Mouse (Mus musculus): Measurements from ENCODE around the gene Ecm2.

Ecm2 gene

DNA sequence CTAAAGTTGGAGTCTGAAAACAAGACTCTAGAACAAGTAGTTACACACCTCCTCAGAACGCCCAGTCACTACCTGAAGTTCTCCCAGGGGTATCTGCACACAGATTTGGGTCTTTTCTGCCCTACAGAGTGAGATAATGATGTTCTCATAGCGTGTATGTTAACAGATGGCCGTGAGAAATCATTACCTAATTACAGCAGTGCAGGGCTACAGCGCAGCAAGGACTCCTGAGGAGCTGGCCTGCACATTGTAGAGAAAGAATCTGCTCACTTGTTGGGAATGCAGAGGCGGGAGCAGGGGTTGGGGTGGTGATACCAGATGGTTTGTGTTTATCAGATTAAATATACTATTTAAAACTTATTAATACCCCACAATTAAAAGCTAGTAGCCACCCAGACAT lies 24.1 kb upstream of the Ecm2 start:
- CTCF ChIA-PET, result no interaction called here
- POLR2A ChIA-PET, result interaction anchor here in 2 of 4 experiments (0.9 to 3.2 kb wide), 3 partner anchors 12 to 31 kb away, joined by 3 to 12 read pairs (median 3); no protein-coding TSS in a partner anchor

DNA sequence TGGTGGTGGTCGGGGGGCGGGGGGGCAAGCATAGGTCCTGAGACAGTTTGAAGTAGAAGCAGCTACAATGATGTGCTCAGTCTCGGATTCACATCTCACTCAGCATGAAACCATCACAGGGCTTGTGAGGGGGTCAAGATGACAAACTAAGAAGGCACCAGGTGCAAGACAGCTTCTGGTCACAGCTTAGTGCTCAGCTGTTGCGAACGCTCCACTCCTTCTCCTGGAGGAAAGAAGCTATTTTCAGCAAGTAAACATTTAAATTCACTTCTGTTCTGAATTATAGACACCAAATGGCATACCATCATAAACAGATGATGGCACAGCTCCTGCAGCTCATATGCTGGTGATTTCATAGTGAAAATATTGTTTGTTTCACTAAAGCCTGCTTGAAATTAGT lies 19.2 kb upstream of the Ecm2 start:
- POLR2A ChIA-PET, result interaction anchor here in 1 of 4 experiments (0.6 kb wide), 2 partner anchors 8 to 278 kb away, joined by 3 read pairs; no protein-coding TSS in a partner anchor
- CTCF ChIA-PET, result no interaction called here

DNA sequence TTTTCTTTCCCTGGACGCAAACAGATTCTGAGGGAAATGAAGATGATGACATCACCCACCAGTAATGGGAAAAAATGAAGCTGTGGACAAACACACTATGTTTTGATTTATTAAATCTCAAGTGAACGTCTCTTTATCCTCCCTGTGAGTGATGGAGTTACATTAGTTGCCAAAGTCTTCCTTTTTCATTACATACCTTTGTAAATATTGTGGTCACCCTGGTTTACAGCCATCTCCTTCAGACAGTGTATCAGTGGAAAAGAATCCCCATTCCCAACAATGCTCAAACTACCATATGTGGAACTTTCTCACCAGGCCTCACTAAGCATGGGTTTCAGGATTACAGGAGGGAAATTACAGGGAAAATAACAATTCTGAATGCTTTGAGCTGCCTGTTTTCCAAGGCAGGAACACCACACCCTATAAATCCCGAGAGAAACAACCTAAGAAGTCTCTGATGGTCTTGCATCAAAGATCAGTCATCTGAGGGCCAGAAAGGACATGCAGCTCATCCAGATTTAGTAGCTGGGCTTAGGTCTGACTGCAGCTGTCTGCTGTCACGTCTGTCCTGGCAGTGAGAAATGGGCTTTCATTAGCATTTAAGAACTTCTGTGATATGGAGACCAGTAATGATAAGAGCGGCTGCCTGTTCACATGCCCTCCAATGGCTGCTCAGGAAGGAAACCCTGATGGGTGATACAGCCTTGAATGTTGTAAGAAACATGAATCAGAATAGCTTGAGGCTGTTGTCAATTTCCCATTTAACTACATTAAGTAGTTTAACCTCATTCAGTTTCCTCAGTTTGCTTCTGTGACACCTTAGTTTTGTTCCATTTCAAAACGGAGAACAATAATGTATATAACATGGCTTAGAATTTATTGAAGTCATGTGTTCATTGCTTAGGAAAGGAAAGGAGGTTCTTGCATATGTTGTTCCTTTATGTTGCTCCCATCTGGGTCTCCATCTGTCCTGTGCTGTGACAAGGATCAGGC lies 11.9 kb upstream of the Ecm2 start, which contains the start of gene Tes3-ps:
Gene Tes3-ps (plus strand): TSS at position 943 of the 993 bp plus-strand sequence.
- ChIA-PET CTCF (interaction anchor here in 1 of 4 experiments (0.6 kb wide), 1 partner anchor 177 kb away, joined by 3 read pairs; no protein-coding TSS in a partner anchor), POLR2A (interaction anchor here in 1 of 4 experiments (1.0 kb wide), 1 partner anchor 13 kb away, joined by 3 read pairs; no protein-coding TSS in a partner anchor)

DNA sequence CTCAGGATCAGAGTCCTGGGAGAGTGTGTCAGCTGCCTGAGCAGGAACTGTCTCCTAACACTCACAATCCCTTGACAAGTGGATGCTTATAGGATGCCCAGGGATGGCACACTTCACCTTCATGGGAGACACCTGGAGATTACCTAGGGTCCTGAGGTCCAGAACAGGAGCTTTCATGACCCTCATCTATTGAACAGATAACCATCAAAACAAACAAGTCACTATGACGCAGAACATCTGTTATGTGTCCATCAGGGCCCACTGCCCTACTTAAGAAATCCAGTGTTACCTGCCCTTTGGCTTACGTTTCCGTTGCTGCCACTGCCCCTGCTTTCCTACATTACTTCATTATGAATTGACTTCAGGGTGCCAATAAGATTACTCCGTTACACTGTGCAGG lies 1.2 kb downstream of the Ecm2 start:
- POLR2A ChIA-PET, result no interaction called here
- CTCF ChIA-PET, result no interaction called here

DNA sequence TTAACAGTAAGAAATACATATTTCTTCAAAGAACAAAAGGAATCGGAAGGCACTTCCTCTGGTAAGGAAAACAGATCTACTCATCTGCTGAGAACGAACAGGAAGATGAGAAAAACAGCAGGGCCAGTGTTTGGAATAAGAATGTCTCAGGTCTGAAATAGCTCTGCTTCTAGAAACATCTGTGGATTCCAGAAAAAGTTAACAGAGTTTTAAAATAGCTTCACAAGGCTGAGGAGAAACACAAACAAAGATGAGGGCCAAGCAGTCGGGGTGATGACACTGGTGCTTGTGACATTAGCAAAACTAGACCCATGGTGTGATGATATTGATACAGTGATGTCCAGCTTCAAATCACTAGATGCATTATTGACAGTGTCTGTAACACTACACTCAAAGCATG lies 2.6 kb downstream of the Ecm2 start:
- POLR2A ChIA-PET, result no interaction called here
- CTCF ChIA-PET, result interaction anchor here in 1 of 4 experiments (0.6 kb wide), 1 partner anchor 191 kb away, joined by 10 read pairs; no protein-coding TSS in a partner anchor

DNA sequence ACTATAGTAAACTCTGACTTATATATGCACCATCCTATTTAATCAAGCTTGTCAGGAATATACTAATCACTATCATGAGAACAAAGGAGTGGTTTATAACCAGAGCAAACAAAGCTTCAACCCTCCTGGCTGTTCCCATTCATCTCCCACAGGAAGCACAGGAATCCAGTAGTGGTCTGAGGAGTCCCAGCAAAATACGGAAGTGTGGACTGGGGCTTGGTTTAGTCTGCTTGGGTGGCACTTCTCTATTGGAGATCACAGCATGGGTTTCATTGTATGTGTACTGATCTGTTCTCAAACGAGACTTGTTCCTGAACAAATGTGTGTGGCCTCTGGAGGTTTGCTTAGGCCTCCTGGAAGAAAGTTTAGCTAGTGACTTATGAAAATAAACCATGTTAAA lies 14.2 kb downstream of the Ecm2 start:
- POLR2A ChIA-PET, result no interaction called here
- CTCF ChIA-PET, result no interaction called here

DNA sequence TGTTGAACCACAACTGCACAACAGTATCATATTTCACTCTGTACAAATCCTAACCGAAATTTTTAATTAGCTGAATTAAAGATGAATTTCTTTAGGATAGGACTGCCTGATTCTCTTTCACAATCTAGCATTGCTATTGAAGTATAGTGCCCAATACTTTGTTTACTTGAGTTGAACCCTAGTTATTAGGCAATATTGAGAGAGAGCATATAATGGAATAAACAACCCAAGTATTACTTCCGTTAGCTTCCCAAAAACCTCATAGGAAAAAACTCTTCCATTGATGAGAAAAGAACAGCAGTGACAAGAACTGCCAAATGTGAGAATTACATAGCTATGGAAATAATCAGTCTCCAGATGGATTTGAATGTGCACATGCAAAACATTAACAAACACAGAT lies 21.6 kb downstream of the Ecm2 start:
- ChIA-PET CTCF (no interaction called here), POLR2A (interaction anchor here in 1 of 4 experiments (1.3 kb wide), 1 partner anchor 27 kb away, joined by 3 read pairs; no protein-coding TSS in a partner anchor)

DNA sequence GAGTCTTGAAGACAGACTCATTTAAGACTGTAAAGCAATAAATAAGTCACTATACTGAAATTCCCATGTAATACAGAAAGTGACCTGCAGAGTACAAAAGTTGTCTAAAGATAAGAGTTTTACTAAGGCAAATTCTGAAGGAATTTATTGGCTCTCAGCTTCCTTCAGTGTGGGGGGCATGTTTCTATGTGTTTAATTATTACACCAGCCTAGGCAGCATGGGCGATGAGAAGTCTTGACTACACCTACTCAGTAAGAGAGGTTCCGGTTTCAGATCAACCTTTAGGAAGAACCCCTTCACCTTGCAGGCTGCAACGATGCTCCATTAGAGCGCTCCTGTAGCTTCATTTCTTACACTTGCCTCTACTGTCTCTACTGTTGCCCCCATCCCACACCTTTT lies 26.0 kb downstream of the Ecm2 start:
- POLR2A ChIA-PET, result interaction anchor here in 1 of 4 experiments (0.8 to 1.6 kb wide), 2 partner anchors 16 to 42 kb away, joined by 3 to 4 read pairs; no protein-coding TSS in a partner anchor

DNA sequence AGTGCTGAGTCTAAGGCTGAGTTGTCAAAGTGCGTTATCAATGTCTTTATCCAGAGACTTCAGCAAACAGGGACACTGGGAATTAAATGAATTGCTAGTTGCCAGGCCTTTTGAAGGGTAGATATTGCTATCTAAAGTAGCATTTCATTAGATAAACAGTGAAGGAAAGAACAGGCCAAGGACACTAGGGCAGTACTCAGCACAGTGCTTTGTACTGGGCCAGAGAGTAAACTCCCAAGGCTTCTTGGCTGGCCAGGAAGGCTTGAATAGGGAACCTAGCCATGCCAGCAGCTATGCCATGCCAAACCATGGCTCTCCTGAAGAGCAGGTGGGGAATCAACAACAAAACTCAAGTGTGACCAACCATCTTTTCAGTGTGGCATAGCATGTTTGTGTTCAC lies 32.3 kb downstream of the Ecm2 start:
- ChIA-PET CTCF (no interaction called here), POLR2A (no interaction called here)

More for the DNA sequence above, 26.0 kb downstream of the Ecm2 start:
- CTCF ChIA-PET, result no interaction called here

DNA sequence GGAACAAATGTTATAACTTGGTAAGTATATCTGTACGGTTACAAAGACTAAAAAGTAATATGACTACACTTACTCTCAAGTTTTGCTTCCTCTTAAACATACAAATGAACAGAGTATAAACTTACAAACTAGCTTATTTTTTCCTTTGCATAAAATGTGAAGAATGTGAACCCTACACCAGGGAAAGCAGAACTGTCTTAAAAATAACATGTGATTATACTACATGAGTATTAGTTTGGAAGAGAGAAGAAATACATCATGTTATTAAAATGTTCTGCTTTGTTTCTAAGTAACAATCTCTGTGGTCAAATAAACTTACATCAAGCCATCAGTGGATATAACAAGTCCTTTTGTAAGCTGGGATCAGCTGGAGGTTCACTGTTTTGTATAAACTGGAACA lies 34.1 kb downstream of the Ecm2 start:
- CTCF ChIA-PET, result interaction anchor here in 1 of 4 experiments (0.5 kb wide), 1 partner anchor 1564 kb away, joined by 3 read pairs; no protein-coding TSS in a partner anchor

DNA sequence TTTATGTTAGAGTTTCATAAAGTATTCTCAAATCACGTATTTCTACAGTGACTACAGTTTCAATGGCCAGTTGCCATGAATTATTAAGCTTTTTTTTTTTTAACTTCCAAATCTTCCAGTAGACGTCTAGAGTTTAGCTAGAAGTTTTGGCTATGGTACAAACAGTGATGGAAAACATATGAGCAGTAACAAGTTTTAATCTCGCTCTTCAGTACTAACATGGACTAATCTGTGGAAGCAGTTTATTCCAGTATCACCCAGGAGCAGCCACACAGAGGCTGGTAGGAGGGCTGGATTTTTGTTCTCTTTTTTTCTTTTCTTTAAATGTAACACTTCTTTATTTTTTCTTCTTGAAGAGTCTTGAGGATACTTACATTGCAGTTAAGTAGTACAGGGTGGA lies 39.7 kb downstream of the Ecm2 start, which contains the start of gene Aspn:
Gene Aspn (plus strand): TSS at position 165 of the 400 bp plus-strand sequence.
- POLR2A ChIA-PET, result interaction anchor here in 1 of 4 experiments (1.3 kb wide), 1 partner anchor 29 kb away, joined by 3 read pairs; no protein-coding TSS in a partner anchor

More for the DNA sequence above, 34.1 kb downstream of the Ecm2 start:
- POLR2A ChIA-PET, result no interaction called here

DNA sequence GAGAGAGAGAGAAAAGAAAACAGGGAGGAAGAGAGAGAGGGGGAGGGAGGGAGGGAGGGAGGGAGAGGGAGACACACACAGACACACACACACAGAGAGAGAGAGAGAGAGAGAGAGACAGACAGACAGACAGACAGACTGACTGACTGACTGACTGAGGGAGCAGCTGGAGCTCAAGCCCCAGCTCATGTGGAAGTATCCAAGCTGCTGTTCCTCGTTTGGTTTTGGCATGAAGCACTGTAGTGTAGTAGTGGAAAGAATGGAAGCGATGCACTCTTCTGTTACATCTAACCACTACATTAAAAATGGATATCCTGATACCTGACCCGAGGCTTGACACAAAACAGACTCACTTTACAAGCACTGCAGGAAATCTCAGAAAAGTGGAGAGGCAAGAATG lies 41.0 kb downstream of the Ecm2 start:
- POLR2A ChIA-PET, result no interaction called here
- CTCF ChIA-PET, result interaction anchor here in 2 of 4 experiments (0.7 to 1.0 kb wide), 2 partner anchors 96 to 120 kb away, joined by 3 to 4 read pairs; no protein-coding TSS in a partner anchor

More for the DNA sequence above, 39.7 kb downstream of the Ecm2 start, which contains the start of gene Aspn:
- CTCF ChIA-PET, result interaction anchor here in 1 of 4 experiments (0.6 kb wide), 1 partner anchor 1516 kb away, joined by 3 read pairs; no protein-coding TSS in a partner anchor

DNA sequence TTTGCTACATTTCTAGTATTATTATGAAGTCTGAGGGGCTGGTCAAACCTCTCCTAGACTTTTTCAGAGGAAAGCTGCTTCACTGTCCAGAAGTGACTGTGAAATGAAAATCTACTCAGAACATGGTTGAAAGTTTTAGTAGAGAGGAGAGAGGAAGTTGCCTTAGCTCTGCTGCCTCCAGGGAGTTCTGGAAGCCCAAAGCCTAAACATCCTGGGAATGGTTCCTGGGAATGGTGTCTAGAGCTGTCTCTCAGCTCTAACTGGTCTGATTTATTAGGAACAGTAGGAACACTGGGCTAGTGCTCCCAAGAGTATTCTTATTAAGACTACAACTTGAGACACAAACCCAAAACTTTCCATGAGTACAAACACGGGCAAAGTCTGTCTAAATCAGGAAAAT lies 41.9 kb downstream of the Ecm2 start:
- POLR2A ChIA-PET, result interaction anchor here in 1 of 4 experiments (0.6 kb wide), 1 partner anchor 154 kb away, joined by 3 read pairs; no protein-coding TSS in a partner anchor
- CTCF ChIA-PET, result interaction anchor here in 2 of 4 experiments (0.5 to 1.0 kb wide), 2 partner anchors 97 to 154 kb away, joined by 3 to 7 read pairs; no protein-coding TSS in a partner anchor

DNA sequence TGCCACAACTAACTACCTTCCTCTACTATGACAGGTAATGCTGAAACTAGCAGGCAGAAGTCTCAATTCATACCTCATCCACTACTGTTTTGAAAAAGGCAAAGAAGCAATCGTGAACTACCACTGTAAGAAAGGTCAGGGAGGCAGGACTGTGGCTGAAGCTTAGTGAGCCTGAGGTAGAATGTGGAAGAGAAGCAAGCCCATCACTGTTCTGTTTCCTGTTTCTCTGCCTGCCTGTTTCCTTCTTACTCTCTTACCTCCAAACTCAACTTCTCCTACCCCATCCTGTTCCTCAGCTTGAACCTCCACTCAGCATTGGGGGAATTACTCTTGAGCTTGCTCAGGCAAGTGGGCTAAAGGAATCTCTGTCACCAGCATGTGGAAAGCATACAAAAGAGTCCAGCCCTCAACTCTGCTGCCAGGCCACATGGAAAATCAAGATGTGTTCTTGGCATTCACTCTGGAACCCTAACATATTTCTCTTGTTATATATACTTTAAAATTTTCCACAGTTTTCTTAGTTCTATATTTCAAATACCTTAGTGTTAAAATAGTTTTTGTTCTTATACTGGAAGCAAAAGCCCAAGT lies 43.0 kb downstream of the Ecm2 start:
- ChIA-PET CTCF (interaction anchor here in 2 of 4 experiments (0.6 to 1.8 kb wide), 2 partner anchors 12 to 108 kb away, joined by 3 to 4 read pairs; no protein-coding TSS in a partner anchor), POLR2A (interaction anchor here in 1 of 4 experiments (0.5 kb wide), 1 partner anchor 325 kb away, joined by 4 read pairs; no protein-coding TSS in a partner anchor)

DNA sequence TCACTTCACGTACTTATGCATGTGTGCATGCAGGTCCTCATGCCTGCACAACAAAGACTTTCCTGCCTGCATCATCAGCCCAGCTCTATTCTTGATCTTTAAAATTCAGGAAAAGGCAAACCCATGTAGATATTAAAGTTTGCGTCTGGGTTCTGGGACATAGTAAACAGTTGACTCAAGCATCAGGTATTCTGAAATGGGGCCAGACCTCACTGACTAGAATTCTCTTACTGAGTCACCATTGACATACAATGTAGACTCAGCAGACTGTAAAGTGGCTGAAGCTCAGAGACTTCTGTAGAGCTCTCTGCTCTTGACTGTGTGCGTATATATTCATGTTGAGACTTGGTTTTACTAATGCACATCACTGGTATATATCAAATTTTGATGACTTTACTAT lies 45.0 kb downstream of the Ecm2 start:
- CTCF ChIA-PET, result interaction anchor here in 1 of 4 experiments (1.8 kb wide), 1 partner anchor 10 kb away, joined by 4 read pairs; no protein-coding TSS in a partner anchor
- POLR2A ChIA-PET, result interaction anchor here in 2 of 4 experiments (0.5 to 1.1 kb wide), 2 partner anchors 9 to 49 kb away, joined by 3 to 4 read pairs; no protein-coding TSS in a partner anchor

DNA sequence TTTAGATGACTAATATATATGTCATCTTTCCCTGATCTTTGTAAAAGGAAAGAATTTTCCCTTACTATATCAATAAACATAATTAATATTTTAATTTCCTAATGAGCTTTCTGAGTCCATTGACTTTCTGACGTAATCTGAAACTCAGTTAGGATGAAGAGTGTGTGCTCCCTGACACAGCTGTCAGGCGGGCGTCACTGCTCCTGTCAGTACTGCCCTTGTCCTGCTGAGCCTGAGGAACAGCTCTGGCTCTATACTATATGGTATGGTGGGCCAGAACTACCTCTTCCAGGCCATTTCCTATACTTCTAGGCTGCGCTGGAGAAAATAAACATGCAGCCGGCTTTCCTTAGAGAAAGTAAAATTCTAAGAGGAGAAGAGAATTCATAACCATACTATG lies 49.9 kb downstream of the Ecm2 start:
- POLR2A ChIA-PET, result no interaction called here
- CTCF ChIA-PET, result interaction anchor here in 3 of 4 experiments (0.6 to 1.3 kb wide), 3 partner anchors 14 to 325 kb away, joined by 3 to 5 read pairs (median 4); no protein-coding TSS in a partner anchor

DNA sequence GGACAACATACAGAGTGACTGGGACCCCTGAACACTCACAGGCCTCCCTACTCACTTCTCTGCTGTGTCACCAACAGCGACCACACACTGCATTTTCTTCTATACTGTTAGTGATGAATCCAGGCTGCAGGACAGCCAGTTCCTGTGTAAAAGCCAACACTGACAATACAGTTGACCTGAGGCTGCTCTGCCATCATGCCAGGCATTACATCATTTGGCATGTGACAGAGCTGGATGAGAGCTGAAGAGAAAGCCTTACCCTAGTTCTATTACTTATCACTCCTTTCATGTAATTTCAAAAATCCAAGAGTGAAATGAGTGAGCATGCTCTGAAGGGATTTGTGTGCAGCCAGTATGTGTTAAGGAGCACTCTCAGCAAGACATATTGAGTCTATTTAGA lies 51.6 kb downstream of the Ecm2 start:
- ChIA-PET CTCF (no interaction called here), POLR2A (no interaction called here)

DNA sequence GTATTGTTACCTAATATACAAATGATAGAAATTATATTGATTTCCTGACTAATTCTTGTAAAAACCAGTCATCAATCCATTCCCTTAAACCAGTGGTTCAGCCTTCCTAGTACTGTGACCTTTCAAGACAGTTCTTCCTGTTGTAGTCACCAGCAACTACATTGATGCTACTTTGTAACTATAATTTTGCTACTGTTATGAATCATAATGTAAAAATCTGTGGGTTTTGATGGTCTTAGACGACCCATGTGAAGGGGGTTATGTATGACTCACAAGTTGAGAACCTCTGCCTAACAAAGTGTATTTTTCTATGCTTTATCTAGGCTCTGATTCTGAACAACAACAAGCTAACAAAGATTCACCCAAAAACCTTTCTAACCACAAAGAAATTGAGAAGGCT lies 52.3 kb downstream of the Ecm2 start:
- POLR2A ChIA-PET, result no interaction called here

DNA sequence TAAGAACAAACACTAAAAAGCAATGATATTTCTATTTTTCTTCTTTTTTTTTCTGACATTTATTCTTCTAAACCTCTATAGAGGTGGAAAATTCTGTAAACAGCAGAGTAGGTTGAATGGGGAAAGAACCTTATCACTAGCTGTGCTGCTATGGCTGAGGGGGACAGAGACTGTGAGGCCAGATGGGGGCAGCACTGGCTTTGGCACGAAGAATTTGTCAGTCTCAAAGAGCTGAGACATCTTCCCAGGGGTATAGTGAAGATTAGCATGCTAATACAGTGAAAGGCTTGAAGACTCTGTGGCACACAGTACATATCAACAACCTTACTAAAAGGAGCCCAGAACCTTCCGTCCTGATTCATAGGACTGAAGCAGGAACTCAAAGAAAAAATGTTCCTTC lies 54.6 kb downstream of the Ecm2 start:
- ChIA-PET CTCF (interaction anchor here in 2 of 4 experiments (0.5 to 1.1 kb wide), 5 partner anchors 10 to 110 kb away, joined by 3 to 4 read pairs (median 3); no protein-coding TSS in a partner anchor), POLR2A (no interaction called here)

More for the DNA sequence above, 52.3 kb downstream of the Ecm2 start:
- CTCF ChIA-PET, result no interaction called here

Measured in embryonic stem cell, embryonic (primary cell).